Mouse (Mus musculus): ENCODE results near the gene Krtdap. TPM values are rescaled to one million over a fixed set of nuclear protein-coding genes. Genes with fewer than 3 reads are reported as not detected.
"Not testable (repeated sequence)": the region's sequence is repeated elsewhere in the genome, so short reads cannot be mapped to it uniquely, and the experiment has no call there.

Krtdap gene
- polyA plus RNA-seq (2015; fragmentation: Nextera tagmentation; extraction: Ambion mirVana): 0.38 TPM in 1 of 2 replicates, not detected in the other

- no peaks in the 10 kb centered on the region for H3K9me3 ChIP-seq (ENCODE audit: control insufficient read depth, low read length)
- ATAC-seq: no peak
- WGBS: 47% methylated on average over 15 of the region's 15 CpGs
- H3K9ac ChIP-seq (ENCODE audit: low read depth, low read length): no peak within 1 kb of the TSS
- H3K27ac ChIP-seq (ENCODE audit: low read depth, low read length): no peak within 1 kb of the TSS
- 0 out of 2 replicates have a peak, but pooled peaks cover 2% of the 10 kb centered on the region for H3K27me3 ChIP-seq (replicated peaks; ENCODE audit: control insufficient read depth, insufficient read depth, low read length)
- H3K4me2 ChIP-seq (ENCODE audit: low read length): no peak within 1 kb of the TSS
- H3K4me3 ChIP-seq (ENCODE audit: low read length): no peak within 1 kb of the TSS
- no peaks in the 10 kb centered on the region; the same call in 1 of the 2 replicates for H3K4me1 ChIP-seq (ENCODE audit: control insufficient read depth, insufficient read depth, low read depth, low read length)
- H3K36me3 ChIP-seq (ENCODE audit: control insufficient read depth, insufficient read depth, low read length): no peaks in the 10 kb centered on the region
These were observed at the start of gene Krtdap for GRCm38 (mm10) chr7:30787377-30788022. Krtdap (plus strand) TSS chr7:30787896.

- not testable (repeated sequence) for H3K27me3 ChIP-seq (replicated peaks; ENCODE audit: control insufficient read depth, insufficient read depth, low read length); H3K9me3 ChIP-seq (ENCODE audit: control insufficient read depth, low read length); H3K9ac ChIP-seq (ENCODE audit: low read depth, low read length); H3K4me2 ChIP-seq (ENCODE audit: low read length); ATAC-seq; H3K27ac ChIP-seq (ENCODE audit: low read depth, low read length); H3K4me3 ChIP-seq (ENCODE audit: low read length); H3K36me3 ChIP-seq (ENCODE audit: control insufficient read depth, insufficient read depth, low read length); H3K4me1 ChIP-seq (ENCODE audit: control insufficient read depth, insufficient read depth, low read depth, low read length)
- 90% methylated on average over 2 of the region's 2 CpGs for WGBS
These were observed 45.1 kb upstream of the Krtdap start for GRCm38 (mm10) chr7:30742570-30742969.

- H3K9ac ChIP-seq (ENCODE audit: low read depth, low read length); H3K9me3 ChIP-seq (ENCODE audit: control insufficient read depth, low read length); H3K27me3 ChIP-seq (replicated peaks; ENCODE audit: control insufficient read depth, insufficient read depth, low read length); H3K4me3 ChIP-seq (ENCODE audit: low read length); ATAC-seq; H3K4me2 ChIP-seq (ENCODE audit: low read length); H3K27ac ChIP-seq (ENCODE audit: low read depth, low read length); H3K36me3 ChIP-seq (ENCODE audit: control insufficient read depth, insufficient read depth, low read length); H3K4me1 ChIP-seq (ENCODE audit: control insufficient read depth, insufficient read depth, low read depth, low read length): not testable (repeated sequence)
- no CpG with 5 or more reads among the region's 4 CpGs for WGBS
These were observed 44.1 kb upstream of the Krtdap start, which contains the start of gene Gapdhs for GRCm38 (mm10) chr7:30743617-30744016. Gapdhs (minus strand) TSS chr7:30743681.

- no peaks in the 10 kb centered on the region for H3K36me3 ChIP-seq (ENCODE audit: control insufficient read depth, insufficient read depth, low read length)
These were observed 43.6 kb upstream of the Krtdap start for GRCm38 (mm10) chr7:30744022-30744598.

GRCm38 (mm10) chr7:30747525-30748204, 40.0 kb upstream of the Krtdap start:
- Histone ChIP-seq H3K9me3 (ENCODE audit: control insufficient read depth, low read length) (no peaks in the 10 kb centered on the region), H3K4me2 (ENCODE audit: low read length) (no peak overlapping the region), H3K27me3 (replicated peaks; ENCODE audit: control insufficient read depth, insufficient read depth, low read length) (no peaks in the 10 kb centered on the region), H3K9ac (ENCODE audit: low read depth, low read length) (no peak overlapping the region), H3K36me3 (ENCODE audit: control insufficient read depth, insufficient read depth, low read length) (no peaks in the 10 kb centered on the region), H3K4me3 (ENCODE audit: low read length) (no peak overlapping the region), H3K27ac (ENCODE audit: low read depth, low read length) (no peak overlapping the region), H3K4me1 (ENCODE audit: control insufficient read depth, insufficient read depth, low read depth, low read length) (no peaks in the 10 kb centered on the region)
- 88% methylated on average over 7 of the region's 7 CpGs for WGBS
- ATAC-seq: no peak

More at GRCm38 (mm10) chr7:30744022-30744598, 43.6 kb upstream of the Krtdap start:
- H3K4me2 ChIP-seq (ENCODE audit: low read length): no peak overlapping the region
- H3K27me3 ChIP-seq (replicated peaks; ENCODE audit: control insufficient read depth, insufficient read depth, low read length): no peaks in the 10 kb centered on the region
- H3K9me3 ChIP-seq (ENCODE audit: control insufficient read depth, low read length): no peaks in the 10 kb centered on the region
- no peak overlapping the region for H3K4me3 ChIP-seq (ENCODE audit: low read length)
- ATAC-seq: no peak
- H3K9ac ChIP-seq (ENCODE audit: low read depth, low read length): no peak overlapping the region
- 49% methylated on average over 4 of the region's 4 CpGs for WGBS
- no peaks in the 10 kb centered on the region for H3K4me1 ChIP-seq (ENCODE audit: control insufficient read depth, insufficient read depth, low read depth, low read length)
- no peak overlapping the region for H3K27ac ChIP-seq (ENCODE audit: low read depth, low read length)

GRCm38 (mm10) chr7:30749824-30750606, 37.7 kb upstream of the Krtdap start:
- Histone ChIP-seq H3K9me3 (ENCODE audit: control insufficient read depth, low read length) (peaks cover 1% of the 10 kb centered on the region; the same call in 1 of the 2 replicates), H3K36me3 (ENCODE audit: control insufficient read depth, insufficient read depth, low read length) (peaks cover 2% of the 10 kb centered on the region), H3K4me1 (ENCODE audit: control insufficient read depth, insufficient read depth, low read depth, low read length) (no peaks in the 10 kb centered on the region), H3K4me2 (ENCODE audit: low read length) (no peak overlapping the region), H3K27me3 (replicated peaks; ENCODE audit: control insufficient read depth, insufficient read depth, low read length) (no peaks in the 10 kb centered on the region), H3K4me3 (ENCODE audit: low read length) (no peak overlapping the region), H3K27ac (ENCODE audit: low read depth, low read length) (no peak overlapping the region), H3K9ac (ENCODE audit: low read depth, low read length) (no peak overlapping the region)
- WGBS: 92% methylated on average over 12 of the region's 13 CpGs
- ATAC-seq: no peak

- WGBS: 65% methylated on average over 5 of the region's 5 CpGs
- Histone ChIP-seq H3K4me2 (ENCODE audit: low read length) (no peak within 1 kb of the TSS), H3K9ac (ENCODE audit: low read depth, low read length) (no peak within 1 kb of the TSS), H3K27me3 (replicated peaks; ENCODE audit: control insufficient read depth, insufficient read depth, low read length) (no peaks in the 10 kb centered on the region), H3K36me3 (ENCODE audit: control insufficient read depth, insufficient read depth, low read length) (peaks cover 11% of the 10 kb centered on the region), H3K4me1 (ENCODE audit: control insufficient read depth, insufficient read depth, low read depth, low read length) (no peaks in the 10 kb centered on the region), H3K27ac (ENCODE audit: low read depth, low read length) (no peak within 1 kb of the TSS), H3K9me3 (ENCODE audit: control insufficient read depth, low read length) (peaks cover 4% of the 10 kb centered on the region; the same call in 1 of the 2 replicates), H3K4me3 (ENCODE audit: low read length) (no peak within 1 kb of the TSS)
- no peak for ATAC-seq
These were observed 36.5 kb upstream of the Krtdap start, which contains the start of gene Sbsn for GRCm38 (mm10) chr7:30751086-30751669. Sbsn (plus strand) TSS chr7:30751471.

GRCm38 (mm10) chr7:30757001-30757400, 30.7 kb upstream of the Krtdap start:
- Histone ChIP-seq H3K4me3 (ENCODE audit: low read length) (no peak overlapping the region), H3K36me3 (ENCODE audit: control insufficient read depth, insufficient read depth, low read length) (peaks cover 15% of the 10 kb centered on the region), H3K9me3 (ENCODE audit: control insufficient read depth, low read length) (peaks cover 4% of the 10 kb centered on the region; the same call in 1 of the 2 replicates), H3K27me3 (replicated peaks; ENCODE audit: control insufficient read depth, insufficient read depth, low read length) (no peaks in the 10 kb centered on the region), H3K27ac (ENCODE audit: low read depth, low read length) (no peak overlapping the region), H3K4me2 (ENCODE audit: low read length) (no peak overlapping the region), H3K4me1 (ENCODE audit: control insufficient read depth, insufficient read depth, low read depth, low read length) (no peaks in the 10 kb centered on the region), H3K9ac (ENCODE audit: low read depth, low read length) (no peak overlapping the region)
- ATAC-seq: no peak; the same call in 1 of the 2 replicates
- WGBS: 48% methylated on average over 3 of the region's 3 CpGs

All from hindbrain, embryonic 16.5 days (tissue).